Mouse (Mus musculus) kidney, embryonic 16.5 days (tissue): ENCODE data around the gene Pycard. TPM values are rescaled to one million over a fixed set of nuclear protein-coding genes. Genes with fewer than 3 reads are reported as not detected.
A peak's percentile ranks its signal among the peaks of the same experiment; 100 is the strongest.
"Not testable (repeated sequence)": the region's sequence is repeated elsewhere in the genome, so short reads cannot be mapped to it uniquely, and the experiment has no call there.

Experiments used
- ATAC-seq: fragments of 200-750 bp; cut with Nextera tagmentation; 2 replicates; pipeline ENCODE4 v1.8.0; 2017; ENCODE audit warnings: moderate TSS enrichment; ENCODE audit not compliant: low FRiP score, low TSS enrichment
- H3K27ac ChIP-seq: fragments of 300-500 bp; sonication (generic); 2 replicates; pipeline ENCODE4 v1.5.1; 2014; ENCODE audit warnings: low read length
- H3K27me3 ChIP-seq: fragments of 300-500 bp; sonication (generic); 2 replicates; pipeline ENCODE4 v1.6.1; 2014; ENCODE audit warnings: low read length, control low read depth, mixed read lengths; ENCODE audit not compliant: insufficient read depth
- H3K36me3 ChIP-seq: fragments of 300-500 bp; sonication (generic); 2 replicates; pipeline ENCODE4 v1.6.1; 2014; ENCODE audit warnings: low read length, control low read depth, mixed read lengths; ENCODE audit not compliant: insufficient read depth
- H3K4me1 ChIP-seq: fragments of 300-500 bp; sonication (generic); 2 replicates; pipeline ENCODE4 v1.6.1; 2014; ENCODE audit warnings: low read length, control low read depth, mixed read lengths; ENCODE audit not compliant: insufficient read depth
- H3K4me2 ChIP-seq: fragments of 300-500 bp; sonication (generic); replicated peaks from 2 replicates; pipeline ENCODE4 v1.6.1; 2014; ENCODE audit warnings: low read depth, low read length
- H3K4me3 ChIP-seq: fragments of 300-500 bp; sonication (generic); 2 replicates; pipeline ENCODE4 v1.5.1; 2014; ENCODE audit warnings: mild to moderate bottlenecking, low read length
- H3K9ac ChIP-seq: fragments of 300-500 bp; sonication (generic); replicated peaks from 2 replicates; pipeline ENCODE4 v1.6.1; 2014; ENCODE audit warnings: low read length
- H3K9me3 ChIP-seq: fragments of 300-500 bp; sonication (generic); 2 replicates; pipeline ENCODE4 v1.6.1; 2016; ENCODE audit warnings: low read length, control low read depth
- WGBS: fragments of 180-500 bp; shearing (Covaris S2); extraction: QIAGEN DNeasy Blood & Tissue Kit; methylation state at CpG from one replicate; pipeline ENCODE4 v1.1.7; 2014; 5-methylcytosine and 5-hydroxymethylcytosine counted together
- polyA plus RNA-seq: library from polyadenylated mRNA; unstranded; fragments of >200 nt; fragmentation: Nextera tagmentation; extraction: Ambion mirVana; gene quantifications from 2 replicates; pipeline ENCODE4 v1.2.1, GENCODE M21; 2015

Pycard gene
- 60.1 and 61.8 TPM in 2 replicates for polyA plus RNA-seq

DNA sequence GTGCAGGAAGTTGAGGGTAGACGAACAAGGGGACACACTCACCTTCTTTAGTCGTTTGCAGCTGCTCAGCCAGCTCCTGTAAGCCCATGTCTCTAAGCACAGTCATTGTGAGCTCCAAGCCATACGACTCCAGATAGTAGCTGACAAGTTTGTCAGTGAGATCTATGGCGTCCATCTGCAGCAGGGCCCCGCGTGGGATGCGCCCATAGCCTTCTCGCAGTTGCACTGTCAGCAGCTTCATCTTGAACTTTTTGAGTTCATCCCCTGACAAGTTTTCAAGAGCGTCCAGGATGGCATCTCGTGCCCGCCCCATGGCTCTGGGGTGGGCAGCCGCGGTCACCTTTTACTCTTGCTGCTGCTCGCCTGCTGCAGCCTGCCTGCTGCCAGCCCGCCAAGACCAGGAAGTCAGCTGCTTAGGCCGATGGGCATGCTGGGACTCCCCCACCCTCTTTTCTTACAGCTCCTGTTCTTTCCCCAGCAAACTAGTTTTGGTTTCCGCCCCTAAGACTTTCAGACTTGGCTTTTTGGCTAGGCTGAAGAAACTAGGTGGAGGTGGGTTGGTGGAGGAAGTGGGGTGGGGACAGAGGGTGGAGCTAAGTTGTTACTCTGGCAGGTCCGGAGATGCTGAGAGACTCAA lies at the start of gene Pycard:
Pycard (minus strand) TSS at position 527 of the 637 bp plus-strand sequence.
- Histone ChIP-seq H3K27ac (peak within 1 kb of the TSS; percentile 86), H3K9me3 (no peaks in the 10 kb centered on the region), H3K36me3 (peaks cover 17% of the 10 kb centered on the region), H3K27me3 (no peaks in the 10 kb centered on the region), H3K4me1 (peaks cover 21% of the 10 kb centered on the region; the same call in 1 of the 2 replicates), H3K9ac (peak within 1 kb of the TSS; percentile 60), H3K4me2 (peak within 1 kb of the TSS; percentile 65), H3K4me3 (peak within 1 kb of the TSS; percentile 47)
- ATAC-seq, result peak; percentile 80
- WGBS, result 6% methylated on average over 18 of the region's 18 CpGs

DNA sequence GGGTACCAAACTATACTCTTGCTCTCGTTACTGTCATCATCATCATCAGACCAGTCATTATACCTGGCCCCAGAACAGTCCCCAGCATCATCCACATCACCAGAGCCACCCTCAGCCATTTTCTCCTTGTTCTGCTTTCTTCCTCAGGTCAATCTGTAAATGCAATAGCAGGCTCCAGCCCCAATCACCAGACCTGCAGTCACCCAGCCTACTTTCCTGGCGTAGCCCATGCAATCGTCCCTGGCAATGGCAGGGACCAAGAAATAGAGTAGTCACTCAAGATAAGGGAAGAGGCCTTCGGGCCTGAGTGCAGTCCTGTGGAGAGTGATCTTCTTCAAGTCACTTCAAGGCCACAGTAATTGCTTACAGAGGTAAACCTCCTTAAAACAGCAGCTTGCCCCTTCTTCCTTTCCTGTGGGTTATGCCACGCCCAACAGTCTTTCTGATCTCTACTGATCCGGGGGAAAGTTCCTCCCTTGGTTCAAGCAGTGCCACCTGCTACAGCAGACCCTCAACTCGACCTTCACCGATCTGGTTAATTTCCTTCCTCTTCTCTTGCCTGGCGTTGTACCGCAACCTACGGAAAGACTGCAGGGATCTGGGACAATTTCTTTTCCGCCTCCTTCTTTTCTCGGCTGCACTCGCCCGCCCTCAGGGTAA lies 48.6 kb upstream of the Pycard start:
- not testable (repeated sequence) for ATAC-seq, H3K36me3 ChIP-seq, H3K4me1 ChIP-seq, H3K4me2 ChIP-seq, H3K9ac ChIP-seq, H3K4me3 ChIP-seq, H3K27ac ChIP-seq, H3K27me3 ChIP-seq, H3K9me3 ChIP-seq
- WGBS, result 82% methylated on average over 15 of the region's 15 CpGs

GRCm38 (mm10) chr7:128033616-128034015 lies 39.9 kb upstream of the Pycard start:
- H3K4me1 ChIP-seq, result no peaks in the 10 kb centered on the region
- H3K27me3 ChIP-seq, result no peaks in the 10 kb centered on the region
- no peak overlapping the region for H3K4me3 ChIP-seq
- no peak overlapping the region for H3K27ac ChIP-seq
- H3K9me3 ChIP-seq, result no peaks in the 10 kb centered on the region
- no peak overlapping the region for H3K9ac ChIP-seq
- WGBS, result 95% methylated on average over 4 of the region's 4 CpGs
- H3K4me2 ChIP-seq, result no peak overlapping the region
- no peaks in the 10 kb centered on the region for H3K36me3 ChIP-seq
- ATAC-seq, result no peak

DNA sequence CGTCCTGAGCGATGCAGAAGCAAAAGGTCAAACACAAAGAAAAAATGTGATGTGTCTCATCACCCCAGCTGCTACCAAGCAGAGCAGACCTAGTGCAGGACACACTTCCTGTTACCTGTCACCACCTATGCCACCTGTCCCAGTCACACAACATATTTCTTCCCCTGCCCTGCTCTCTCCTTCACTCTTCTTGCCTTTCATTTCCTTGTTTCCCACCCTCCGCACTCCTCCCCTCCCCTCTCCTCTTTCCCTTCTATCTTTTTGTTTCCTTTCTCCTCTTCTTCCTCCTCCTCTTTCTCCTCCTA lies 39.3 kb upstream of the Pycard start:
- WGBS, result 97% methylated on average over 3 of the region's 3 CpGs
- Histone ChIP-seq H3K27ac (no peak overlapping the region), H3K4me2 (no peak overlapping the region), H3K27me3 (no peaks in the 10 kb centered on the region), H3K4me1 (no peaks in the 10 kb centered on the region), H3K9ac (no peak overlapping the region), H3K9me3 (no peaks in the 10 kb centered on the region), H3K36me3 (no peaks in the 10 kb centered on the region), H3K4me3 (no peak overlapping the region)
- ATAC-seq, result no peak

DNA sequence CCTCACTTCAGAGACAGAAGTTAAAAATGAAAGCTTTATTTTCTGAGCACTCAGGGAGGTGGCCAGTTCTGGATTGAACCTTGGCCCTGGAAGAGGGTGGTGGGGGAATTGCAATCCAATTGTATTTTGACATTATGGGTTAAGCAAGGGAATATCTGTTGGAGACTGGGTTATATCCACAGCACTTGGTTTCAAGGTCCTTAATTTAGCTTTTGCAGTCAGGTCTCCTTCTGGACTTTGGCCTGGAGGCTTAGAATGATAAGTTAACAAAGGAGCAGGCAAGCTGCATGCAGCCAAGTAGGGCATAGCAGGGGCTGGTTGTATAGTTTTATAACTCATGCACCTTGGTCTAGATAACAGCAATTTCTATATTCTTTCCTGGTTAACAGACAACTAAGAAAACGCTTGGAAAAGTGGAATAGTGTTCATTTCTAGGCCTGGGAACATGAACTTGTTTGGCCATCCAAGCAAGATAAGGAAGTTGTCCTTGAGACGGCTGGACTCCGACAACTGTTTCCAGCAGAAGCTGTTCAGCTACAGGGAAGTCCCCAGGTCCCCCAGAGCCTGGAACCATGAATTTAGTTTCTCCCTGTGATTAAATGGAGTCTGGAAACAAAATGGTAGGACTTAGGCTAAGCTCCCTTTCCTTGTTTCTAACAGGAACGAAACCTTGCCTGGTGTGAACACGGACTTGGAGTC lies 38.8 kb upstream of the Pycard start:
- no peak overlapping the region for H3K9ac ChIP-seq
- no peak overlapping the region for H3K27ac ChIP-seq
- H3K36me3 ChIP-seq, result no peaks in the 10 kb centered on the region
- ATAC-seq, result no peak
- H3K4me2 ChIP-seq, result no peak overlapping the region
- no peaks in the 10 kb centered on the region for H3K27me3 ChIP-seq
- no peaks in the 10 kb centered on the region for H3K9me3 ChIP-seq
- no peaks in the 10 kb centered on the region for H3K4me1 ChIP-seq
- 88% methylated on average over 5 of the region's 5 CpGs for WGBS
- H3K4me3 ChIP-seq, result no peak overlapping the region

DNA sequence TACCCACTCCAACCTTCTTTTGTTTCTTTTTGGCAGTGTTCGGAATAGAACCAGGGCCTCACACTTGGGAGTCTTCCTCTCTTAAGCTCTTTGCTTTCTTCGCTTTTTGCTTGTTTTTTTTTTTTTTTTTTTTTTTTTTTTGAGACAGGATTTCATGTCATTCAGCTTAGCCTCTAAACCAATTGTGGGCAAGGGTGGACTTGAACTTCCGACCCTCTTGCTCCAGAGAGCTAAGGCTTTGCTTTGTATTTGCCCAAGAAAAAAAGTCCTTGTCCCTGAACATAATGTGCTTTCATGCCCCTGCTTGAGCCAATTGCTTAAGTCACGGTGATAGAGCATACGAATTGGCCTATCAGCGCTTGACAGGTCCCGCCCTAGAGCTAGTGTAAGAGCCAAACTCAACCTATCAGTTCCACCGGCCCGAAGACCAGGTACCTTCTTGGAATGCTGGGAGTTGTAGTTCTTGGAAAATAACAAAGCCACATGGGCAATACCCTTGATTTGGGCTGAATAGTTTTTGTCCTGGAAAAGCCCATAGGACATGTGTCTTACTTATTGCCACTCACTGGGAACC lies 37.8 kb upstream of the Pycard start:
- H3K36me3 ChIP-seq, result no peaks in the 10 kb centered on the region
- H3K4me1 ChIP-seq, result no peaks in the 10 kb centered on the region
- no peaks in the 10 kb centered on the region for H3K27me3 ChIP-seq
- no peaks in the 10 kb centered on the region for H3K9me3 ChIP-seq
- H3K9ac ChIP-seq, result no peak overlapping the region
- no peak overlapping the region for H3K4me3 ChIP-seq
- 38% methylated on average over 9 of the region's 9 CpGs for WGBS
- no peak overlapping the region for H3K4me2 ChIP-seq
- ATAC-seq, result no peak; the same call in 1 of the 2 replicates
- no peak overlapping the region for H3K27ac ChIP-seq

GRCm38 (mm10) chr7:128025381-128025780 lies 31.7 kb upstream of the Pycard start:
- no peak overlapping the region for H3K4me3 ChIP-seq
- H3K27ac ChIP-seq, result no peak overlapping the region
- 79% methylated on average over 4 of the region's 4 CpGs for WGBS
- H3K27me3 ChIP-seq, result no peaks in the 10 kb centered on the region
- H3K36me3 ChIP-seq, result no peaks in the 10 kb centered on the region
- no peak overlapping the region for H3K4me2 ChIP-seq
- no peak for ATAC-seq
- no peak overlapping the region for H3K9ac ChIP-seq
- H3K4me1 ChIP-seq, result no peaks in the 10 kb centered on the region
- H3K9me3 ChIP-seq, result no peaks in the 10 kb centered on the region

- H3K36me3 ChIP-seq, result no peaks in the 10 kb centered on the region
- H3K4me3 ChIP-seq, result no peak overlapping the region
- ATAC-seq, result no peak
- 76% methylated on average over 4 of the region's 4 CpGs for WGBS
- no peaks in the 10 kb centered on the region for H3K9me3 ChIP-seq
- no peak overlapping the region for H3K27ac ChIP-seq
- no peaks in the 10 kb centered on the region for H3K4me1 ChIP-seq
- no peak overlapping the region for H3K9ac ChIP-seq
- H3K4me2 ChIP-seq, result no peak overlapping the region
- H3K27me3 ChIP-seq, result no peaks in the 10 kb centered on the region
Observed at GRCm38 (mm10) chr7:128024932-128025331, 31.3 kb upstream of the Pycard start.

DNA sequence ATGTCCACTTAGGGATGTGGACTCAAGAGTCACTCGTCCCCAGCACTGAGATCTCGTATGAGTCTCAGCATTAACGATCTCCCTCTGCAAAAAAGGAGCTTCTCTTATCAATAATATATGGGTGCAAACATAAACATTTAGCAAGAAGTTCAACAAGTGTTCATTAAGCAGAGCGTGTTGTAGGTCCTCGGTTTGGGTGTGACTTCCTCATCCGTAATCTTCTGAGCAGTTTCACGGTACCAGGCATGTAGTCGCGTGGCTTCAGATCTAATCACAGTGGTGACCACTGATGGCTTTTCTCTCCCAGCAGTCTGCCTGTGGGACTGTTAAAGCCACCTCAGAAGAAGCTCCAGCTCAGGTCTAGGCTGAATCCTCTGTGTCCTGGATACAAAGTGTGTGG lies 30.7 kb upstream of the Pycard start:
- H3K27me3 ChIP-seq, result no peaks in the 10 kb centered on the region
- H3K9me3 ChIP-seq, result no peaks in the 10 kb centered on the region
- H3K4me3 ChIP-seq, result no peak overlapping the region
- 87% methylated on average over 9 of the region's 9 CpGs for WGBS
- no peak for ATAC-seq
- H3K9ac ChIP-seq, result no peak overlapping the region
- H3K27ac ChIP-seq, result no peak overlapping the region
- no peak overlapping the region for H3K4me2 ChIP-seq
- H3K4me1 ChIP-seq, result no peaks in the 10 kb centered on the region
- H3K36me3 ChIP-seq, result no peaks in the 10 kb centered on the region

DNA sequence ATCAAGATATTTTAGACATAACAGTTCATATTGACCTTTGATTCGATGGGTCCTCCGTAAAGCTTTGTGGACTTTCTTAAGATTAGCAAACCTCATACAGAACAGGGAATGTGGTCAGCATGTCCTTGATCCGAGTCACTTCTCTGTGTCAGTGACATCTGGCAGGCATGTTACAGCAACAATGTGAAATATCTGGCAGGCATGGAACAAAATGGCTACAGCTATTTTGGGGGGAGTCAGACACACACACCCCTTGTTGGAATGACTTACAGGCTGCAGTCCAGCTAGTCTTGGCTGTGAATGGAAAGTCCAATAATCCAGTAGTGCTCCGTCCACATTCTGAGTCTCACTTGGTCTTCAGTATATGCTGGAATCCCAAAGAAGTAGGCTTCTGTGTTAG lies 29.9 kb upstream of the Pycard start:
- 90% methylated on average over 4 of the region's 4 CpGs for WGBS

More for the DNA sequence above, 29.9 kb upstream of the Pycard start:
- H3K27ac ChIP-seq, result no peak overlapping the region
- no peak for ATAC-seq
- H3K4me3 ChIP-seq, result no peak overlapping the region
- H3K9ac ChIP-seq, result no peak overlapping the region
- H3K27me3 ChIP-seq, result no peaks in the 10 kb centered on the region
- H3K36me3 ChIP-seq, result no peaks in the 10 kb centered on the region
- H3K4me2 ChIP-seq, result no peak overlapping the region
- H3K9me3 ChIP-seq, result no peaks in the 10 kb centered on the region
- no peaks in the 10 kb centered on the region for H3K4me1 ChIP-seq
